Mouse (Mus musculus): ENCODE results near the gene Crebbp. TPM values are rescaled to one million over a fixed set of nuclear protein-coding genes. Genes with fewer than 3 reads are reported as not detected.

Crebbp gene
- polyA plus RNA-seq, 1 experiment from 2014 or later, result 28.6 TPM

DNA sequence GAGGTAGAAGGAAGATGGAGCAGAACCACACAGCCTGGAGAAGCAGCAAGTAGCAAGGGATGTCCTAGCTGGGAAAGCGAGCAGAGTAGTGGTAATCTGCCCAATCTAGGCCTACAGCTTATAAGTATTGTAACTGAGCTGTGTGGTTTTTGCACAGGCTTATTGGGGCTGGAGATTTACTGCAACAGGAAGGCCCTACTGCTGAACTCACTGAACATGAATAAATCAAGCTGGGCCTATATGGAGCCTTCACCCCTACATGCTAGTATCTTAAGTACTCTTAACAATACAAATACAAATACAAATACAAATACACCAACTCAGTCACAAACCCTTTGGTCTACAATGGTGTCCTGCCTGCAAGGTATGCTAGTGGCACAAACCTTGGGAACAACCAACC, 10.2 kb downstream of the Crebbp start:
- H3K4me3 ChIP-seq, result no peak overlapping the region
- peaks cover 57% of the 10 kb centered on the region for H3K36me3 ChIP-seq (replicated peaks)
- no peak overlapping the region for H3K27ac ChIP-seq
- no peaks in the 10 kb centered on the region for H3K9me3 ChIP-seq
- no peaks in the 10 kb centered on the region for H3K27me3 ChIP-seq (ENCODE audit: poor library complexity, severe bottlenecking)
- no peak for DNase-seq (ENCODE audit: extremely low spot score, low spot score)
- H3K4me1 ChIP-seq, result no peaks in the 10 kb centered on the region
- WGBS, result 97% methylated on average over 1 of the region's 1 CpGs

DNA sequence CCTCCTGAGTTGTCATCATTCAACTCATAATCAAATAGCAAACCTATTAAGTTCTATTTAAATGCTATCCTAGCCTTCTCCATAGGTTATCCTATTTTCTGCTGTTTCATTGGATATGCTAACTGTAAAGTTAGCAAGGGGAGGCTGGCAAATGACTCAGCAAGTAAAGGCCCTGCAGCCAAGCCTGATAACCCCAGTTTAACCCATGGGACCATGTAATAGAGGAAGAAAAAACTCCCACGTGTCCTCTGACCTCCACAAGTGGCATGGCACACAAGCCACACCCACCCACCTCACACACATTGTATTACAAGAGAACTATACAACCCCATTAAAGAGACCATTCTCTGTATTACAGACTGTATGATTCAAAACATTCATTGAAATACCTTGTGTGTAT, 13.8 kb downstream of the Crebbp start:
- WGBS, result 52% methylated on average over 1 of the region's 1 CpGs
- Histone ChIP-seq H3K4me1 (no peaks in the 10 kb centered on the region), H3K9me3 (no peaks in the 10 kb centered on the region), H3K27me3 (ENCODE audit: poor library complexity, severe bottlenecking) (no peaks in the 10 kb centered on the region), H3K4me3 (no peak overlapping the region), H3K27ac (no peak overlapping the region), H3K36me3 (replicated peaks) (peaks cover 28% of the 10 kb centered on the region)
- DNase-seq (ENCODE audit: extremely low spot score, low spot score), result no peak

DNA sequence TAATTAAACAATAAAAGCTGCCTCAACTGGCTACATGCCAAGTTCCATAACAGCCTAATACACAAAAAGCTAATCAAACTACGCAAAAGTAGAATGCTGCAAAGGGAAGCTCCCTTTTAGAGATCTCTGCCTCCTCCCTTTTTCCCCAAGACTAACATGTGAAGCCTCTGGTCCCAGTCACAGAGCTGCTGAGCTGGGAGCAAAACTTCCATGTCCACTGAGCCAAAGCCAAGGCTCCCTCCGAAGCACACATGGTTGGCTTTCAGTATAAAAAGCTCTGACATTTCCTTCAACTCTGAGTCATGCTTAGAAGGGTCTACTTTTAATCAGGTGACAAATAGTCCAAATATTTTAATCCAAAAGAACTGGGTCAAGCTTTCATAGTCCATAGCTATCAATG, 14.2 kb downstream of the Crebbp start:
- 92% methylated on average over 2 of the region's 2 CpGs for WGBS
- no peaks in the 10 kb centered on the region for H3K27me3 ChIP-seq (ENCODE audit: poor library complexity, severe bottlenecking)
- no peak overlapping the region for H3K4me3 ChIP-seq
- H3K9me3 ChIP-seq, result no peaks in the 10 kb centered on the region
- H3K27ac ChIP-seq, result no peak overlapping the region
- no peaks in the 10 kb centered on the region for H3K4me1 ChIP-seq
- DNase-seq (ENCODE audit: extremely low spot score, low spot score), result no peak
- peaks cover 32% of the 10 kb centered on the region for H3K36me3 ChIP-seq (replicated peaks)

DNA sequence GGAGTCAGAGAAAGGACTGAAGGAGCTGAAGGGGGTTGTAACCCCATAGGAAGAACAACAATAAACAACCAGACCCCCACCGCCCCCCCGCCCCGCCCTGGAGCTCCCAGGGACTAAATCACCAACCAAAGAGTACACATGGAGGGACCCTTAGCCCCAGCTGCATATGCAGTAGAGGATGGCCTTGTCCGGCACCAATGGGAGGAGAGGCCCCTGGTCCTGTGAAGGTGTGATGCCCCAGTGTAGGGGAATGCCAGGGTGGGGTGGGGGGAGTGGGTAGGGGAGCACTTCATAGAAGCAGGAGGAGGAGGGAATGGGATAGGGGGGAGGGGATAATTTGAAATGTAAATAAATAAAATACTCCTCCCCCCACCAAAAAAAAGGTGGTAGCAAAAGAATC, 15.8 kb downstream of the Crebbp start:
- 90% methylated on average over 4 of the region's 4 CpGs for WGBS
- no peak overlapping the region for H3K4me3 ChIP-seq
- no peaks in the 10 kb centered on the region for H3K27me3 ChIP-seq (ENCODE audit: poor library complexity, severe bottlenecking)
- H3K4me1 ChIP-seq, result no peaks in the 10 kb centered on the region
- H3K36me3 ChIP-seq (replicated peaks), result peaks cover 27% of the 10 kb centered on the region
- no peak for DNase-seq (ENCODE audit: extremely low spot score, low spot score)
- no peak overlapping the region for H3K27ac ChIP-seq
- no peaks in the 10 kb centered on the region for H3K9me3 ChIP-seq

DNA sequence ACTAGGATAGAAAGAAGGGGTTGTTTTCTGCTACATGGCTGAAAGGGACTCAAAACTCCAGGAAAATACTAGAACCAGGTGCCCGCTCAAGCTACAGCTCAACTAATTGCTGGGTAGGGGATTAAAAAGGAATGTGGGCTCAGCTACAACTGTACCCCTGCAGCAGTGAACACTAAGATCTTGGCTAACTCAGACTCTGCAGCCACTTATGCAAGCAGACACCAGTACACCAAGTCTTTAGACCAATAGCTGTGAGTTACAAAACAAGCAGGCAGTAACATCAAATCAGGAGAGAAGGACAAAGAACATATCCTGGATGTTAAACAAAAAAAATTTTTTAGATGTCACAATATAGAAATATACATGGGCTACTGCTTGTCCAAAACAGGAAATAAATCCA, 23.6 kb downstream of the Crebbp start:
- H3K27ac ChIP-seq, result no peak overlapping the region
- no peaks in the 10 kb centered on the region for H3K4me1 ChIP-seq
- H3K27me3 ChIP-seq (ENCODE audit: poor library complexity, severe bottlenecking), result no peaks in the 10 kb centered on the region
- 89% methylated on average over 1 of the region's 1 CpGs for WGBS
- H3K36me3 ChIP-seq (replicated peaks), result peaks cover 14% of the 10 kb centered on the region
- DNase-seq (ENCODE audit: extremely low spot score, low spot score), result no peak
- H3K4me3 ChIP-seq, result no peak overlapping the region
- H3K9me3 ChIP-seq, result no peaks in the 10 kb centered on the region

DNA sequence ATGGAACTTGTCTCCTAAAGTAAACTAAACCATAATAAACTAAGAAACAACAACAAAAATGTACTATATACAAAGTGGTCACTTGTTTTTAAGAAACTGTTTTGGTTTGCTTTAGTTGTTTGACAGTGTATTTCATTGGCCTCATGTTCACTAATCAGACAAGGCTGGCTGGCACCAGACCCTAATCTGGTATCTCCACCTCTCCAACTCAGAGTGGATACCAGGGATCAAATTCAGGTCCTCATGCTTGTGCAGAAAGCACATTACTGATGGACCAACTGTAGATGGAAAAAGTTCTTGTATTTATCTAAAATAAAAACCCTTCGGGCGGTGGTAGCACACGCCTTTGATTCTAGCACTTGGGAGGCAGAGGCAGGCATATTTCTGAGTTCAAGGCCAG, 38.7 kb downstream of the Crebbp start:
- no peak overlapping the region for H3K27ac ChIP-seq
- no peak for DNase-seq (ENCODE audit: extremely low spot score, low spot score)
- peaks cover 8% of the 10 kb centered on the region; the same call in 1 of the 2 replicates for H3K9me3 ChIP-seq
- H3K4me1 ChIP-seq, result no peaks in the 10 kb centered on the region
- WGBS, result 95% methylated on average over 3 of the region's 3 CpGs
- H3K4me3 ChIP-seq, result no peak overlapping the region
- no peaks in the 10 kb centered on the region for H3K27me3 ChIP-seq (ENCODE audit: poor library complexity, severe bottlenecking)
- peaks cover 69% of the 10 kb centered on the region for H3K36me3 ChIP-seq (replicated peaks)

DNA sequence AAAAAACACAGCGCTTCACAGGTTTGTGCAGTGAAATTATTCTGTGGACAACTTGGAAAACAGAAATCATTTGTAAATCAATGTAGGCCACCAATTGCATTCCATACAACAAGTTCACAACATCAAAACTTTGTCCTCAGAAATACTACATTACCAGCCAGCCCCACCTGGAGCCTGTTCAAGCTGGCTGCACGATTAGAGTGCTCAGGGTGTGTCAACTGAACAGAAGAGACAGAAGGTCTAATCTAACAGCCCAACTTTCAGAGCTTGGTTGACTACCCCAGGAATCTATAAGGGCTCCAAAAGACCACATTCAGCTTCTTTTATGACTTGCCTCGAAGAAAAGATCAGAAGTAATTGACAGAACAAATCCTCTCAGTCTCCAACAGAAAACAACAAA, 44.3 kb downstream of the Crebbp start:
- Histone ChIP-seq H3K27me3 (ENCODE audit: poor library complexity, severe bottlenecking) (no peaks in the 10 kb centered on the region), H3K27ac (no peak overlapping the region), H3K4me3 (no peak overlapping the region), H3K9me3 (peaks cover 17% of the 10 kb centered on the region), H3K4me1 (no peaks in the 10 kb centered on the region), H3K36me3 (replicated peaks) (peaks cover 64% of the 10 kb centered on the region)
- DNase-seq (ENCODE audit: extremely low spot score, low spot score), result no peak
- 83% methylated on average over 3 of the region's 3 CpGs for WGBS

DNA sequence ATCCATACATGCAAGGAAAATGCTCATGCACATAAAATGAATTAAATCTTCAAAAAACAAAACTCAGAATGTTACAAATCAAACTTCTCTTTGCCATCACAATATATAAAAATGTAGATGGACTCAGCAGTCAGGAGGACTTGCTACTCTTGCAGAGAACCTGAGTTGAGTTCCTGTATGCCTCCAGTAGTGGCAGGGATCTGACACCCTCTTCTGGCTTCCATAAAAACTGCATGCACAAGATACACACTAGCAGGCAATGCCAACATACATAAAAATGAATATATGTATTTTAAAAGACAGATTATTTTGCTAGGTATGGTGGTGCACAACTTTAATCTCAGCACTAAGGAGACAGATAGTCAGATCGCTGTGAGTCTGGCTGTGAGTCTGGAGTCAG, 45.3 kb downstream of the Crebbp start:
- Histone ChIP-seq H3K9me3 (peaks cover 17% of the 10 kb centered on the region), H3K36me3 (replicated peaks) (peaks cover 64% of the 10 kb centered on the region), H3K4me3 (no peak overlapping the region), H3K4me1 (no peaks in the 10 kb centered on the region), H3K27me3 (ENCODE audit: poor library complexity, severe bottlenecking) (no peaks in the 10 kb centered on the region), H3K27ac (no peak overlapping the region)
- DNase-seq (ENCODE audit: extremely low spot score, low spot score), result no peak
- WGBS, result 95% methylated on average over 1 of the region's 1 CpGs

DNA sequence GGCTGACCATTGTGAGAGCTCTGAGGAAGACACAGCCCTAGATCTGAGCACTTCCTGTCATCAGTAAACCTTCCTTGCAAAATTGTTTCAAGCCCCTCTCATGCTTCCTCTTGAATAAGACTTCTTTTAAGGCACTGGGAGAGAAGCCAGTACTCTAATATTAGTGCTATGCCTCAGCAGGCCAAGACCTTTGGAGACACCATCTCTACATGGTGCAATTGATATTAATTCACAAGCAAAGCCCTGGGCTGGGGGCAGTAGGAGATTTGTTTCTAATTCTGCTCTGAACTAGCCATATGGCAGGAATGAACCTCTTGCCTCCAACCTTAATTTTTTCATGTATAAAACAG, 52.9 kb downstream of the Crebbp start:
- no peaks in the 10 kb centered on the region for H3K9me3 ChIP-seq
- H3K4me3 ChIP-seq, result no peak overlapping the region
- no peaks in the 10 kb centered on the region for H3K4me1 ChIP-seq
- peaks cover 33% of the 10 kb centered on the region for H3K36me3 ChIP-seq (replicated peaks)
- no peak for DNase-seq (ENCODE audit: extremely low spot score, low spot score)
- H3K27ac ChIP-seq, result no peak overlapping the region
- H3K27me3 ChIP-seq (ENCODE audit: poor library complexity, severe bottlenecking), result no peaks in the 10 kb centered on the region

DNA sequence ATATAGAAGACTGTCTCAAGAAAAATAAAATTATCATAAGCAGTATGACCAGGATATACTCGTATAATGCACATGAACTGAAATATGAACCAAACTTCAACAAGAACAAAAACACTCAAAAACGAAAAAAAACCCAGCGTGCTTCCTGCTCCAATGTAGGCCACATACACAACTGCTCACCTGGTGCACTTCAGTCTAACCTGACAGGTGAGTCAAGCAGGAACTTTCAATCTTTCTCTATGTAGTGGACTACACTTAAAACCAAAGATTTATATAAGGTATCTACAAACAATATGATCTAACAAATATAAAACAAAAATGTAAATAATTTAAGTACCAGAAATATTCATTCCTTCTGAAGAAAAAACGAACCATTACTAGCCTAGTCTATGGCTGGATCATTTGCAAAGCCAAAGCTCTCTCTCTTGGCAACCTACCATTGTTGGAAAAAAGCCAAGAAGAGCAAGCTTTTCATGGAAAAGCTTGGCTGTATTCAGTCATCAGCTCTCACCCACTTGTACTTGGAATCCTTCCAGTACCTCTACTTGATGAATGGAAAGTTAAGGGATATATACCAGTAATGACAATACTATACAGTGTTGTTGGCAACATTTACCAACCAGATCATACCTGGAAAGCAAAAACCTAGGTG, 53.4 kb downstream of the Crebbp start:
- Histone ChIP-seq H3K9me3 (no peaks in the 10 kb centered on the region), H3K4me1 (no peaks in the 10 kb centered on the region), H3K27ac (no peak overlapping the region), H3K36me3 (replicated peaks) (peaks cover 28% of the 10 kb centered on the region), H3K27me3 (ENCODE audit: poor library complexity, severe bottlenecking) (no peaks in the 10 kb centered on the region), H3K4me3 (no peak overlapping the region)
- WGBS, result 93% methylated on average over 4 of the region's 4 CpGs
- DNase-seq (ENCODE audit: extremely low spot score, low spot score), result no peak

DNA sequence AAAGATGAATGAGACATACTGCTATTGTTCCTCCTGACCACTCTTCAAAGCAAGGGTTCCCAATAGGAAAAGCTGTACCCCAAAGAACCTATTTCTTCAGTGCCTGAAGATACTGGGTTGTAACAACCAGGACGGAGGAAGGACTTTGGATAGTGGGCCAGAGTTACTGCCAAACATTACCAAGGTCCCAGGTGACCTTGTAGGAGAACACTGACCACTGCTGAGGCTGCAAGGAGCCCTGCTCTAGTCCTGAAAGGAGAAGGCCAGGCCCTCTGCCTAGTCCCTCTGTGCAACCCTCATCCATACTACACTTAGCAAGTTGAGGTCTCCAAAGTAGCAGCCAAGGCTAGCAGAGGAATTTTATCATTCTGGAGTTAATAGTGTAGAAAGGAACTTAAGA, 60.7 kb downstream of the Crebbp start:
- no peak for DNase-seq (ENCODE audit: extremely low spot score, low spot score)
- H3K4me3 ChIP-seq, result no peak overlapping the region
- H3K9me3 ChIP-seq, result no peaks in the 10 kb centered on the region
- peaks cover 2% of the 10 kb centered on the region; the same call in 1 of the 2 replicates for H3K4me1 ChIP-seq
- H3K27me3 ChIP-seq (ENCODE audit: poor library complexity, severe bottlenecking), result no peaks in the 10 kb centered on the region
- H3K36me3 ChIP-seq (replicated peaks), result peaks cover 45% of the 10 kb centered on the region
- 93% methylated on average over 1 of the region's 1 CpGs for WGBS
- no peak overlapping the region for H3K27ac ChIP-seq

DNA sequence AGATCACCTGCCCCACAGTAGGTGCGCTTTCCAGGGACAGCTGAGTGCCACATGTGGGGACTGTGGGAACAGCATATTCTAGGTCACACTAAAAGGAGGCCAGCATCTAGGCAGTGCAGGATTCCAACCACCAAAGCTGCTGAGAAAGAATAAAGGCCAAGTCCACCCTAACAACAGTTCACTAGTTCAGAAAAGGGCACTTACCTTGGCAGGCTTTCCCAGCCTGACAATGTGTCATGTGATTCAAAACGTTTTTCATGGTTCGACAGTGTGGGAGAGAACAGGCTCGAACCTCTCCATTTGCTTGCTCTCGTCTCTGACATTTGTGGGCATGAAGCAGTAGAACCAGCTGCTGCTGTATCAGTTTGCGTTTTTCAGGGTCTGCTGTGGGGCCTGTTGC, 75.3 kb downstream of the Crebbp start:
- Histone ChIP-seq H3K27ac (no peak overlapping the region), H3K4me1 (no peaks in the 10 kb centered on the region), H3K27me3 (ENCODE audit: poor library complexity, severe bottlenecking) (no peaks in the 10 kb centered on the region), H3K9me3 (no peaks in the 10 kb centered on the region), H3K36me3 (replicated peaks) (peaks cover 59% of the 10 kb centered on the region), H3K4me3 (no peak overlapping the region)
- no peak for DNase-seq (ENCODE audit: extremely low spot score, low spot score)
- 88% methylated on average over 6 of the region's 6 CpGs for WGBS

DNA sequence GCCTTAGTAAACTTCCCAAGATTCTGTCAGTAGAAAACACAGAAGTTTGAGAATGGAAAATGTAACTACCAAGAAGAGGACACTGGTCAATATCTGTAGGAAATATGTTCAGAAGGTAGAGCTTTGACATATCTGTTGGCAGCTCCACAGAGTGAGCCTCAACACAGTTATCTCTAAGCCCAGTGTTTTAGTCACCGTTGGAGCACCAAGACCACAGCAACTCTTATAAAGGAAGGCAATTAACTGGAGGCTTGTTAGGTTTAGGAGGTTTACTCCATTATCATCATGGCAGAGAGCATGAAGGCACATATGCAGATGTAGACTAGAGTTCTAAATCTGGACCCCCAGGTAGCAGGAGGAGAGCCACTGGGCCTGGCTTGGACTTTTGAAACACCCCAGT, 80.0 kb downstream of the Crebbp start:
- 93% methylated on average over 1 of the region's 1 CpGs for WGBS

DNA sequence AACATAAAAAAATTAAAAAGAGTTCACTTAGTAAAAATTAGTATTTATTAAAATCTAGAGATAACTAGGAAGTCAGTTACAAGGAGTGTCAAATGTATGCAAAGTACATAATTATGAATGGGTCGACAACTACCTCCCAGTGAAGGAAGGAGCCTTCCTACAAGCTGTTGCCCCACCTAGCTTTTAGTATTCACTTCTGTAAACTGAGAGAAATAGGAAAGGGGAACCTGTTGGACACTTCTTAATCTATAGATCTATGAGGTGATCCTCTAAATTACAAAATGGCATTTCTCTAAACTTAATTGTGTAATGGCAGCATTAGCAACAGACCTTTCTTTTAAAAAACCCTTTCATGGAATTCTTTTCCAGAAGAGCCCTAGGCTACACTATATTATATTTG, 84.9 kb downstream of the Crebbp start:
- Histone ChIP-seq H3K4me1 (no peaks in the 10 kb centered on the region), H3K4me3 (no peak overlapping the region), H3K27me3 (ENCODE audit: poor library complexity, severe bottlenecking) (no peaks in the 10 kb centered on the region), H3K27ac (no peak overlapping the region), H3K36me3 (replicated peaks) (peaks cover 60% of the 10 kb centered on the region), H3K9me3 (no peaks in the 10 kb centered on the region)
- no peak for DNase-seq (ENCODE audit: extremely low spot score, low spot score)
- WGBS, result 93% methylated on average over 1 of the region's 1 CpGs

More for the DNA sequence above, 80.0 kb downstream of the Crebbp start:
- Histone ChIP-seq H3K27ac (no peak overlapping the region), H3K4me3 (no peak overlapping the region), H3K9me3 (no peaks in the 10 kb centered on the region), H3K36me3 (replicated peaks) (peaks cover 57% of the 10 kb centered on the region), H3K27me3 (ENCODE audit: poor library complexity, severe bottlenecking) (no peaks in the 10 kb centered on the region), H3K4me1 (no peaks in the 10 kb centered on the region)
- no peak for DNase-seq (ENCODE audit: extremely low spot score, low spot score)
